Mouse (Mus musculus) frontal cortex, adult 2 months (tissue): ENCODE data around the gene Tle6. TPM values are rescaled to one million over a fixed set of nuclear protein-coding genes. Genes with fewer than 3 reads are reported as not detected.

ENCODE experiments used
- DNase-seq, 2 experiments: peaks; one replicate each; pipeline ENCODE4 v3.0.0; 2022; ENCODE audit warnings: low spot score in 1 of 2; ENCODE audit errors: extremely low spot score in 1 of 2
- polyA plus RNA-seq: library from polyadenylated mRNA; depleted of rRNA; stranded (reverse); fragments of >200 nt; gene quantifications from 2 replicates; pipeline ENCODE4 v1.2.3, GENCODE M21; 2012; rRNA removed

Gene Tle6
- polyA plus RNA-seq, 1 experiment = 12.8 TPM

GRCm38 (mm10) chr10:81544296-81545160, 56.3 kb downstream of the Tle6 start:
- no peak for DNase-seq

- no peak for DNase-seq
Measured at GRCm38 (mm10) chr10:81543633-81544032, 57.2 kb downstream of the Tle6 start.

DNA sequence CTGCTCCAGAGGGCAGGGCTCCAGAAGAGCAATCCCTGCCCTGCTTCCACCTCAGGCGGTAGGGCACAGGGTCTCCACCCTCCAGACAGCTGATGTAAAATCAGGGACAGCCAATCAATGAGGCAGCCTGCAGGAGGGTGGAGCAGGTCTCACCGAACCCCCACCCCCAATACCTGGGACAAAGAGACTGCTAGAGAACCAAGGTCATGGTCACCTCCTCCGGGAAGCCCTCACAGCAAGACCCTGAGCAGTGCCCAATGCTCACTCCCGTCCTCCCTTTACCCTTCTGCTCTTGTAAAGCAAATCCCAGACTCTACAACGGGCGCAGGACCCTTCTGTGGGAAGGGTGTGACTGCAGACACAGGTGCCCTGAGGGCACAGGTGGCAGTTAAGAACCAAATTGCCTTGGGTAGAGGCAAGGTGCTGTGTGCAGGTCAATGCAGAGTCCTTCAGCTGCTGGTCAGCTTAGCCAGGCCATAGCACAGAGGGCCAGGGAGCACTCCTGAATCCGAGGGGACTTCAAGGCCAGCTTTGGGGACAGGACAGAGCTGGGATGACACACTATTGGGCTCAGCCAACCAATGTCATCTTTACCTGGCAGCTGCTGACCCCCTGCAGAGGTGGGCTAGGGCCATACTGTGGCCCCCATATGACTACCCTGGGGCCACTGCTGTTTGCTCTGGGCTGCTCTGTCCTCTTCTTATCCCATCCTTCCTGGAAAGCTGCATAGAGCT, 58.0 kb downstream of the Tle6 start:
- DNase-seq = no peak

GRCm38 (mm10) chr10:81541803-81542202, 59.1 kb downstream of the Tle6 start:
- no peak for DNase-seq

GRCm38 (mm10) chr10:81541363-81541762, 59.5 kb downstream of the Tle6 start:
- no peak for DNase-seq

Other genes starting within 250 kb of the Tle6 start
- 27.5 and 29.5 TPM in 2 replicates for gene Mfsd12, start 243.6 kb downstream of the Tle6 start, polyA plus RNA-seq
- gene 4930404N11Rik, start 235.3 kb downstream of the Tle6 start, polyA plus RNA-seq = 0.67 and 0.68 TPM in 2 replicates
- 66.9 and 71.6 TPM in 2 replicates for gene Fzr1, start 222.6 kb downstream of the Tle6 start, polyA plus RNA-seq
- gene Dohh, start 216.6 kb downstream of the Tle6 start, polyA plus RNA-seq = 92.2 and 105 TPM in 2 replicates
- 6.9 and 8.9 TPM in 2 replicates for gene Gm48551, start 216.6 kb downstream of the Tle6 start, polyA plus RNA-seq
- gene Gm48552, start 212.1 kb downstream of the Tle6 start, polyA plus RNA-seq = 7.4 and 10.1 TPM in 2 replicates
- 3.6 and 4.5 TPM in 2 replicates for gene Smim24, start 208.0 kb downstream of the Tle6 start, polyA plus RNA-seq
- gene Nfic, start 145.4 kb downstream of the Tle6 start, polyA plus RNA-seq = 39.6 and 47.7 TPM in 2 replicates
- 345 and 388 TPM in 2 replicates for gene Celf5, start 118.4 kb downstream of the Tle6 start, polyA plus RNA-seq
- gene Ncln, start 104.7 kb downstream of the Tle6 start, polyA plus RNA-seq = 120 and 134 TPM in 2 replicates
- 0.94 and 1.1 TPM in 2 replicates for gene S1pr4, start 100.9 kb downstream of the Tle6 start, polyA plus RNA-seq
- 2.9 and 3.7 TPM in 2 replicates for gene Gna15, start 76.8 kb downstream of the Tle6 start, polyA plus RNA-seq
- 147 and 150 TPM in 2 replicates for gene Gna11, start 55.9 kb downstream of the Tle6 start, polyA plus RNA-seq
- 867 and 972 TPM in 2 replicates for gene Aes, start 41.6 kb downstream of the Tle6 start, polyA plus RNA-seq
- 120 and 136 TPM in 2 replicates for gene Tle2, start 26.5 kb downstream of the Tle6 start, polyA plus RNA-seq
- gene BC025920, start 5.2 kb upstream of the Tle6 start, polyA plus RNA-seq = 4.1 and 5.2 TPM in 2 replicates
- gene Sirt6, start 26.7 kb upstream of the Tle6 start, polyA plus RNA-seq = 33.9 and 36.2 TPM in 2 replicates
- gene Ankrd24, start 27.5 kb upstream of the Tle6 start, polyA plus RNA-seq = 106 and 108 TPM in 2 replicates
- gene Gm10778, start 48.0 kb upstream of the Tle6 start, polyA plus RNA-seq = 2.9 and 3.3 TPM in 2 replicates
- gene Zfp433, start 103.8 kb upstream of the Tle6 start, polyA plus RNA-seq = 6.4 and 6.5 TPM in 2 replicates
- 6.4 and 8.2 TPM in 2 replicates for gene Gm3055, start 170.1 kb upstream of the Tle6 start, polyA plus RNA-seq
- gene Gm4767, start 211.1 kb upstream of the Tle6 start, polyA plus RNA-seq = 0.36 and 0.72 TPM in 2 replicates